Mouse (Mus musculus): ENCODE data around the gene Rtn4ip1.
"Not testable (repeated sequence)": the region's sequence is repeated elsewhere in the genome, so short reads cannot be mapped to it uniquely, and the experiment has no call there.

The Rtn4ip1 gene

GRCm38 (mm10) chr10:43901578-43902194 is at the start of gene Rtn4ip1, which contains the start of gene Qrsl1:
TSS of gene Rtn4ip1 (plus strand) at chr10:43901807.
TSS of gene Qrsl1 (minus strand) at chr10:43901745.
- DNase-seq = peak; percentile 96 to 97

GRCm38 (mm10) chr10:43851898-43852297 is 49.7 kb upstream of the Rtn4ip1 start:
- DNase-seq = no peak

- no peak for DNase-seq
Measured at GRCm38 (mm10) chr10:43855916-43856315, 45.7 kb upstream of the Rtn4ip1 start.

GRCm38 (mm10) chr10:43856351-43856750 is 45.3 kb upstream of the Rtn4ip1 start:
- no peak for DNase-seq

- DNase-seq = peak; percentile 64 to 77
Measured at GRCm38 (mm10) chr10:43870752-43871151, 30.9 kb upstream of the Rtn4ip1 start.

GRCm38 (mm10) chr10:43871458-43871857 is 30.1 kb upstream of the Rtn4ip1 start:
- no peak for DNase-seq

- DNase-seq = no peak
Measured at GRCm38 (mm10) chr10:43887676-43888075, 13.9 kb upstream of the Rtn4ip1 start.

GRCm38 (mm10) chr10:43888976-43889375 is 12.6 kb upstream of the Rtn4ip1 start:
- no peak for DNase-seq

GRCm38 (mm10) chr10:43892971-43893370 is 8.6 kb upstream of the Rtn4ip1 start:
- no peak for DNase-seq

- no peak for DNase-seq
Measured at GRCm38 (mm10) chr10:43896065-43896464, 5.5 kb upstream of the Rtn4ip1 start.

GRCm38 (mm10) chr10:43898276-43898675 is 3.3 kb upstream of the Rtn4ip1 start:
- no peak for DNase-seq

- DNase-seq = peak in 1 of 2 experiments; percentile 4
Measured at GRCm38 (mm10) chr10:43900883-43901570, 580 bp upstream of the Rtn4ip1 start.

GRCm38 (mm10) chr10:43904569-43904968 is 3.0 kb downstream of the Rtn4ip1 start:
- DNase-seq = no peak

GRCm38 (mm10) chr10:43910032-43910872 is 8.6 kb downstream of the Rtn4ip1 start:
- no peak for DNase-seq

GRCm38 (mm10) chr10:43910873-43911142 is 9.2 kb downstream of the Rtn4ip1 start:
- no peak for DNase-seq

GRCm38 (mm10) chr10:43912236-43912635 is 10.6 kb downstream of the Rtn4ip1 start:
- no peak for DNase-seq

GRCm38 (mm10) chr10:43916181-43916580 is 14.6 kb downstream of the Rtn4ip1 start:
- no peak for DNase-seq

GRCm38 (mm10) chr10:43916737-43917136 is 15.1 kb downstream of the Rtn4ip1 start:
- DNase-seq = no peak

GRCm38 (mm10) chr10:43918696-43919608 is 17.3 kb downstream of the Rtn4ip1 start:
- DNase-seq = peak; percentile 91 to 93

- DNase-seq = no peak
Measured at GRCm38 (mm10) chr10:43923096-43923495, 21.5 kb downstream of the Rtn4ip1 start.

- DNase-seq = not testable (repeated sequence)
Measured at GRCm38 (mm10) chr10:43925776-43926175, 24.2 kb downstream of the Rtn4ip1 start.

GRCm38 (mm10) chr10:43927736-43928135 is 26.1 kb downstream of the Rtn4ip1 start:
- DNase-seq = no peak

- DNase-seq = peak in 1 of 2 experiments; percentile 20
Measured at GRCm38 (mm10) chr10:43928596-43928995, 27.0 kb downstream of the Rtn4ip1 start.

All from cerebellum, postnatal 10 days (tissue).